Mouse (Mus musculus): ENCODE measurements around the gene Polr3b.
A peak's percentile ranks its signal among the peaks of the same experiment; 100 is the strongest.

Gene Polr3b

DNA sequence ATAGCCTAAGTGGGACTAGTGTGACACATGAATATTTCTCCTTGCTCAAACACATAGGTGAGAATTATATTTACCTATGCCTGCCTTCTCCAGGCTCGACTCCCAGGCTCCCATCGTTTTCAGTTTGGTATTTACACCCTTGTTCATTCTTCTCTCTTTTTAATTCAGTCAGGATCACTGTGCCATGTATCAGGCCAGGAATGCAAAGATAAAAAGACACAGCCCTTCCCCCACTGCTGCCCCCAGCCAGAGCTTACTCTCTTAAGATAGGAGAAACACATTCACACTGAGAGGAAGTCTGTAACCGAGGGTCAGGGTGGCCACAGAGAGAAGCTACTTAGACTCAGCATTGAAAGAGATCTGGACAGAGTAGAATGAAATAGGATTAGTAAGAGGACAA lies 10.4 kb upstream of the Polr3b start:
- DNase-seq, result no peak

DNA sequence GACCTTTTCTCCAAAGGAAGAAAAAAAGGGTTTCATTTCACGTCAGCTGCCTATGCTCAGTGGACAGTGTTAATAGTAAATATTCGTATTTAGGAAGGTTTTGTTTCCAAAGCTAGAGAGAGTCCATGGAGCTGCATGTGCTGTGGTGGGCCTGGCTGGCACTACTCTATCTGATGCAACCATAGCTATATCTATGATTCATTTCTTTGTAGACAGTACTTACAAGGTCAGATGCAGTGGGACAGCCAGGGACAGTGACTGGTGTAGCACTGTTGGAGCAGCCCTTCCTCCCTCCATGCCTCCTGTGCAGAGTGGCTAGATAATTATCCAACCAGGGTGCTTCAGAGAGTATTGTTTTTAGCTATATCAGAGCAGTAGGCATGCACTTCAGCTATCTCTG lies 9.8 kb upstream of the Polr3b start:
- DNase-seq, result no peak

DNA sequence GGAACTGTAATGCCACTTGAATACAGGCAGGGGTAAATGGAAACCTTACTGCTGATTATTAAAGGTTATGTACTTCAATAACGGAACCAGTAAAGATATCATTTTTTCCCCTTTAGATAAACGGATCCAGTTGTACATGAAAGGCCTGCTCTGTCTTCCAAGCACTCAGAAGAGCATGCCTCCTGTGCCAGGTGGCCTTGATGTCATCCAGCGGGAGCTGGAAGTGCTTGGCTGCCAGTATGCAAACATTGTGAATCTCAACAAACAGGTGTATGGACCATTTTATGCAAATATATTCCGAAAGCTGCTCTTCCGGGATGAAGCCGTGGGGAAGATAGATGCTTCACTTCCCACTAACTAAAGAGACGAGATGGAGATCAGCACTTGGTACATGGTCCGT lies 8.7 kb upstream of the Polr3b start:
- DNase-seq, result no peak

DNA sequence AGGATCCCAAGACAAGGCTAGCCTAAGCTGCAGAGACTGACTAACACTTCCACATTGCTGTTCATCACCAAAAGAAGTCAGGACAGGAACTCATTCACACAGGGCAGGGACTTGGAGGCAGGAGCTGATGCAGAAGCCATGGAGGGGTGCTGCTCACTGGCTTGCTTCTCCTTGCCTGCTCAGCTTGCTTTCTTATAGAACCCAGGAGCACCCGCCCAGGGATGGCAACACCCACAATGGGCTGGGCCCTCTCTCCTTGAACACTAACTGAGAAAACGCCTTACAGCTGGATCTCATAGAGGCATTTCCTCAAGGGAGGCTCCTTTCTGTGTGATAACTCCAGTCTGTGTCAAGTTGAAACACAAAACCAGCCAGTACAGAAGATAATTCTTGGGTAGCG lies 7.0 kb upstream of the Polr3b start:
- DNase-seq, result no peak

DNA sequence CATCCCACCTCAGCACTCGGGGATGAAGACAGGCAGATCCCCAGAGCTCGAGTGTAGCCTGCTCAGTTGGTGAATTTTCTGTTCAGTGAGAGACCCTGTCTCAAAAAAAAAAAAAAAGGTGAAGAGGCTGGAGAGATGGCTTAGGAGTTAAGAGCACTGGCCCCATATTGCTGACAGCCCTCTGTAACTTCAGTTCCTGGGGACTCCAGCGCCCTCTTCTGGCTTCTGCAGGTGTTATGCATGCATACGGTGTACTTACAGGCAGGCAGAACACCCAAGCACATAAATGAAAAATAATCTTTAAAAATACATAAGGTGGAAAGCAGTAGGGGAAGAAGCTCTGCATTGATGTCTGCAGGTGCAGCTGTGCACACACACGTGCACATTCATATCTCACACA lies 9.1 kb downstream of the Polr3b start:
- DNase-seq, result peak; percentile 69

DNA sequence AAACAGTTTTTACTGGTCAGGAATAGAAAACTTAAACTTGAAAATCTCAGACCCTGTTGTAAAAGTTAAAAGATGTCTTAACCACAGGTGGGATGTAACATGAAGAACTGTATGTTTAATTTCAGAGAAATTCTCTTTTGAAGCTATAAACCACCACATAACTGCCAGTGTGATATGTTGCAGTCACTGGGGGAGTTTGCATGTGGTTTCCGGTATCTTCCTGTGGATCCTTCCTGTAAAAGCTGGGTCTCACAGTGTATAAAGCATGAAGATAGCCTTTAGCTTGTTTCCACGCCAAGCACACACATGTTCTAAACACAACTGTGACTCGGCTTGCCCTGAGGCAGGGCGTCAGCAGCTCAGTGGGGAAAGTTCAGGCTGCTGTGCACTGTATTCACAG lies 9.9 kb downstream of the Polr3b start:
- DNase-seq, result no peak

DNA sequence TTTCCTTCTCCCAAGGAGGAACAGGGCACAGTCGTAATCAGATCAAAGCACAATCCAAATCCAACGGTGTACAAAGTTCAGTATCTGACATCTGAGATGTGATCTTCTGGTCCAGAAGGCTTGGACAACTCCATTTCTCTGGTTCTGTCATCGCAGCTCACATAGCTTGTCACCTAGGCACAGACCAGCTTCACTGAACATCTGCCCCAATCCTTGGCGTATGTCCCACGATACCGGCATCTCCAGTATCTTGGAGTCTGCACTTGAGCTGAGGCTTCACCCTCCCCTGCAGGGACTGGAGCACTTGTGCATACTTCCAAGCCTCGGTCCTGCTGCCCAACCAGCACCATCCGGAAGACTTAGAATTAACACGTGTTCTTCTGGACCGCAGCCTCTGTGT lies 14.6 kb downstream of the Polr3b start:
- DNase-seq, result no peak

DNA sequence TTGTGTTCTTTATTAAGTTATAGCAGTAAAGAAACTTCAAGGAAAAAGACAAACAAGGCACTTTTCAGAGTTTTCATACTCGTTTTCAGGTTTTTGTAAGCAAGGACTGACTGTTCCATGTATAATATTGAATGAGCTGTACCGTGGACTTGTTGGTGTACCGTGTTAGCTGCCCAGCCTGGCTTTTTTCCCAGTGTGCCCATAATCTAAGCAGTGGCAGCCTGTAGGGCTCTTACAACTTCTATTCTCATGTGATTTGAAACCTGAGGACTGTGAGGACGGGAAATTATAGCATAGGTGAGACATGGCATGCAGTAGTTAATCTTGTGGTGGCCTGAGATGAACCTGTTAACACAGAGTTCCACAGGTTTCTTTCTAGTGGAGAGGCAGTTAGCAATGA lies 16.3 kb downstream of the Polr3b start:
- no peak for DNase-seq

DNA sequence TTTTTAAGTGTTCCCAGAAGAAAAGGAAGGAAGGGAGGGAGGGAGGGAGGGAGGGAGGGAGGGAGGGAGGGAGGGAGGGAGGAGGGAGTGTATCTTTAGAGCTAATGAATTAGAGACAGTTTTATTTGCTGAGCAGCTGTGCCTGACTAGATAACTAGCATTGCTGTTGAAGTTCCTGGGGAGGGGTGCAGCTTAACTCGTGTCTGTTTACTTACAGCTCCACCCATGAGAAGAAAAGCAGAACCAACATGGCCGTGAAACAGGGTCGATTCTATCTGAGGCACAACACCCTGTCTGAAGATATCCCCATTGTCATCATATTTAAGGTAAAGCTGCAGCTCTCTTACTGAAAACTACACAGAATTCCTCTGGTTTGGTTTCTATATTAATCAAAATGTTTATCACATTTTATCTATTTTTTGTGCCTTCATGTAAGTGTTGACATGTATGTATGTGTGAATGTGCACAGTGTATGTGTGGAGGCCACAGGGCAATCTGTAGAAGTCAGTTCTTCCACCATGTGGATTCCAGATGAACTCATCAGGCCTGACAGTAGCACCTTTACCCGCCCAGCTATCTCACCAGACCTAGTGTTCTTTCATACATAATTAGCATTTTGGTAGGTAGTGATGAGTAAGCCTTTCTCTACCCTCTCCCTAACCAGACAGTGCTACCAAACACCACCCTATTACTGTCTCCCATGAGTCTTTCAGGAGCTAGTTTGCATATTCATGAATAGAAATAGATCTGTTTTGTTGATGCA lies 17.6 kb downstream of the Polr3b start:
- peak; percentile 58 for DNase-seq

DNA sequence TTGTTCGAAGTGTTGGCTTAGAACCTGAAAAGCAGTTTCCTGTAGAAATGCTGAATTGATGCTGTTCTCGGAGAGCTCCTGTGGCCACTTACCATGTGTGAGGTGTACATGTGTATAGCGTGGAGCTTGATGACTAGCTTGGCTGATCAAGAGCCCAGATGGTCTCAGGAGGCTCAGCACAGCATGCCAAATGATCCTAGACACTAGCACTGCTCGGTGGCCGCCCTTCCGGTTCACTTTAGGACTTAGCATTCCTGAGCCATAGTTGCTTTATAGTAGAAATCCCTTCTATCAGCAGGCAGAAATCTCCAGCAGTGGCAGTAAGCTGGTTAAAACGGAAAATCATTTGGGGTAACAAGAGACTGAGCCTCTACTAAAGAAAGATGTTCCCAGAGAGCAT lies 18.8 kb downstream of the Polr3b start:
- DNase-seq, result no peak

DNA sequence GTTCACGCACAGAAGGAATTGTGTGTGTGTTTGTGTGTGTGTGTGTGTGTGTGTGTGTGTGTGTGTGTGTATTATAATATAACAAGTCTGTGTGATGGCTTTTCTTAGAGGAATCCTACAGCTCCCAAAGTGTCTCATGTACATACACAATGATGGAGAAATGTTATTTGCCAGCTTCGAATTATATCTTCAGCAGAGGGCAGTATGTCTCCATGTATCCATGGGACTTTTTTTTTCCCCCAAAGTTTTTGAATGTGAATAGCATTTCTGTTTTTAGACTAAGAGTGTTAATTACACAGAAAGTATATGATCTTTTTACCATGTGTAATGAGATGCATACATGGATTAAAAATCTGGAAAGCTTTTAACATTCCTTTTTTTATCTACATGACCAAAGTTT lies 19.5 kb downstream of the Polr3b start:
- no peak for DNase-seq

DNA sequence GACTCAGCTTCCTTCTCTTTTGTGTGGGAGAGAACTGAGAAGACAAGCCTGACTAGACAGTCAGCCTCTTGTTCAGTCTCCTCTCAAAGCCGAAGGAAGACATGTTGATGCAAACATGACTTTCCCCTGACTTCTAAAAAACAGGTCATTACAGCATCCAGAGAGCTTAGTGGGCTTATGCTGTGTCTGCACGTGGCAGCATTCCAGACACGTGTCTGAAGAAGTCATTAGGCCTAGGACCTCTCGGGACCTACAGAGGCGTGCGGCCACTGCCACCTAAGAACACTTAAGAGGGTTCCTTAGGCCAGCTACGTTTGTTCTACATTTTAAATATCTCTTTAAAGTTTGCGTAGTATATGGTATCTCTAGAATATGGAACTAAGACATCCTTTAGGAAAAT lies 23.8 kb downstream of the Polr3b start:
- DNase-seq, result no peak

DNA sequence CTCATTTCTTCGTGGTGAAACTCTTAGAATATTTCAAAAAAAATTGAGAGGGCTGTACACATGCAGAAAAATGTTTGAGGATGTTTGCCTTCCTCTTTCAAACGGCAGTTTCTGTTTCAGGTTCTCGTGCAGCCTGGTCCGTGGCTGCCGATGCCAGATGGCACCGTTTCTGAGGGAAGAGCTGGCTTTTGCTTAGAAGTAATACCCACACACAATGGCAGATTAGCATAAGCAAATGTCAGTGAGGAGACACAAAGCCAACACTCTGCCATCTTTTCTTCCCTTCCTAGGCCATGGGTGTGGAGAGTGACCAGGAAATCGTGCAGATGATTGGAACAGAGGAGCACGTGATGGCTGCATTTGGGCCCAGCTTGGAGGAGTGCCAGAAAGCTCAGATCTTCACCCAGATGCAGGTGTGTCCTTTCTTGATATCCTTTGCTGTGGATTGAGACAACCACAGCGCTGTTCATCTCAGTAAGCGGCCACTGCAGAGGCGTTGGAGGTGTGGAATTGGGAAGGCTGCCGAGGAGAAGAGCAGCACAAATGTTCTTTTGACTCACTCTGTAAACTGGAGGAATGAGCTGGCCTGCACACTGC lies 24.5 kb downstream of the Polr3b start:
- no peak for DNase-seq

DNA sequence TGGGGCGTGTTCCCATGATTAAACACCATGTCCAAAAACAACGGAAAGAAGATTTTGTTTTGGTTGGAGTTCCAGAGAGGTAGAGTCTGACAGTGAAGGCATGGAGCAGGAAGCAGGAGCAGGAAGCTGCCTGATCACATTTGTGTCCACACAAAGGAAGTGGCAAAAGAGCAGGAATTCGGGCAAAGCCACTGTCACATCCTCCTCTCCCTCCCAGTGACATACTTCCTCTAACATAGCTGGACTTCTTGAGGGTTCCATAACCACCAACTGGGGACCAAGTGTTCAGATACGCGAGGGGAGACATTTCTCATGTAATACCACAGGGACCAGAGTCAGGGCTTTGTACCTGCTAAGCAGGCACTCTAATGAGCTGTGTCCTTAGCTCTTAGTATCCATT lies 25.2 kb downstream of the Polr3b start:
- DNase-seq, result no peak

DNA sequence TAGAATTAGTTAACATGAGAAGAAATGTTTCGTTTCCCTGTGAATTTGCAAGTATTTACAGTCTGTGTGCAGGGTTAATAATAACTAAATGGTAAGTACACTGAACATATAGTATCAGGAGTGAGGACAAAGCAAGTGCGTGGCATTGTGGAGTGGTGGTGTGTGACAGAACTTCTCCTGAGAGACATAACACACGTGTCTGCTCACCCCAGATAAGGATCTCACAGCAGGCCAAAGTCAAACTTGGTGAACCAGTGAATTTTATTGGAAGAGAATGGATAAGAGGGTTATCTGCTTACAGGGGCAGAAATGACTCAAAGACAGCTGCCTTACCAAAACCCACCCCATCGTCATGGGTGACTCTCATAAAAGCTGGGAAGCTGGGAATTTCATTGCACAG lies 26.8 kb downstream of the Polr3b start:
- no peak for DNase-seq

DNA sequence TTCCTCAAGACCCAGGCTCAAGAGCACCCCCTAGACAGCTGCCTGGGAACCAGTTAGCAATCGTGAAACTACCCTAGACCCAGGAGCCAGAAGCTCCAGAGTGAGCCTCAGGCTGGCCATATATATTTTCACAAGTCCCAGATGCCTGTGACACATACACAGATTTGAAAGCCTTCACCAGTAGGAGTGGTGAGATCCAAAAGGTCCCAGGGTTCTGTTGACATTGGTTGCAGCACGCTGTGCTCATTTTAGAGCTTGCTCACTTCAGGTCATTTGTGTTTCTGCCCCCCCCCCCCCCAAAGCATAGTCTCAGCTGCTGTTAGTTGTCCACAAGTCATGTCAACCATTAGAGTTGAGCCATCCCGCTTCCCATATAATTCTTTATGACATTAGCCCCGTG lies 31.9 kb downstream of the Polr3b start:
- DNase-seq, result no peak

DNA sequence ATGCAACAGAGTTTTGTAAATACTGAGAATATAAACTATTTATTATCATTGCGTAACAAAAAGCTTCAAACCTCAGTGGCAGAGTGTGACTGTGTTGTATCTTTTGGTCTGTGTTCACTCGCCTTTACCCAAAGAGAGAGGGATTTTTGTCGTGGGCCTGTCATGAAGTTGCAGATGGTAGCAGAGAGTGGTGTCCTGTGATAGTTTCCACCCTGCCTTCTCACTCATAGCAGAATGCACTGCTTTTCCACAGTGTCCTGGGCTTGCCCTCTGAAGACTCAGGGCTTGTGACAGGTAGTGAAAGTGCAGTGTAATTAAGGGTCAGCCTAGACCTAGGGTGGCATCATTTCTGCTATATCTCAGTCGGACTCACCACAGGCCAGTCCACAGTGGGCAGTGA lies 32.6 kb downstream of the Polr3b start:
- no peak for DNase-seq

DNA sequence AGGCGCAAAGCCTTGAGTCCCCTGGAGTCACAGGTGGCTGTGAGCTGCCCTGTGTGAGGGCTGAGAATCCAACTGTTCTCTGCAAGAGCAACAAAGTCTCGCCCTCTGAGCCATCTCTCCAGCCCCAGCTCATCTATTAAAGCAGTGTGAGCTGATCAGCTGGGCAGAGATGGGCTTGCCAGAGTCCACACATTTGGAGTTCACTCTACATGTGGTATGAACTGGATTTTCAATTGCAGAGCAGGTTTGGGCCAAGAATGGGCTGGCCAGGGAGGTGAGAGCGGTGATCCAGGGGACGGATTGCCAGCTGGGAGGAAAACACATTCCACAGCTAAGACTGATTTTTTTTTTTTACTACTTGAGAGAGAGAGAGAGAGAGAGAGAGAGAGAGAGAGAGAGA lies 34.5 kb downstream of the Polr3b start:
- DNase-seq, result no peak

DNA sequence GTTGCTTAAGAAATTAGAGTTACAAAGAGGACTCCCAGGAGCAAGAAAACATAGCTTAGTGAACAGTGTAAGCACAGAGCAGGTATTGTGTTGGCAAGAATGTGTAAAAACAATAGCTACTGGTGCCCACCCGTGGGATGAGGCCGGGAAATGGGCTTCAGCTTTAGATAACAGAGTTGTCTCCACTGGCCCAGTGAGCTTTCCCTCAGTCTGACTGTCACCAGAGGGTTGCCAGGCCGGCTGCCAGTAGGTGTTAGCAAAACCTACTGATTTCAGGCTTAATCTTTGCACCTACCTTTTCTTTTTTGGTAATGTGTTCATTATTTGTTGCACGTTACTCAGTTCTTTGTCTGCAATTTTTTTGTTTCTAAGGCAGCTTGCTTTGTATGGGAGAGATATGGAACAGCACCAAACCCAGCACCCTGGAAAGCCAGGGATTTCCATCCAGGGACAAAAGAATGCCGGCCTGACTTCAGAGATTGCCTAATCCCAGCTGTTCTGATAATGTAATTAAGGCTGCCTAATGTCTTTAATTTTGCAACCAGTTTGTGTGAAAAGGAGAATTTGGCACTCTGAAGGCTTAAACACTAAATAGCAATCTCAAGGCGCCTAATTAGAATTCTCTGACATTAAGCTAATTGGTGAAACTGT lies 35.5 kb downstream of the Polr3b start:
- DNase-seq, result no peak

DNA sequence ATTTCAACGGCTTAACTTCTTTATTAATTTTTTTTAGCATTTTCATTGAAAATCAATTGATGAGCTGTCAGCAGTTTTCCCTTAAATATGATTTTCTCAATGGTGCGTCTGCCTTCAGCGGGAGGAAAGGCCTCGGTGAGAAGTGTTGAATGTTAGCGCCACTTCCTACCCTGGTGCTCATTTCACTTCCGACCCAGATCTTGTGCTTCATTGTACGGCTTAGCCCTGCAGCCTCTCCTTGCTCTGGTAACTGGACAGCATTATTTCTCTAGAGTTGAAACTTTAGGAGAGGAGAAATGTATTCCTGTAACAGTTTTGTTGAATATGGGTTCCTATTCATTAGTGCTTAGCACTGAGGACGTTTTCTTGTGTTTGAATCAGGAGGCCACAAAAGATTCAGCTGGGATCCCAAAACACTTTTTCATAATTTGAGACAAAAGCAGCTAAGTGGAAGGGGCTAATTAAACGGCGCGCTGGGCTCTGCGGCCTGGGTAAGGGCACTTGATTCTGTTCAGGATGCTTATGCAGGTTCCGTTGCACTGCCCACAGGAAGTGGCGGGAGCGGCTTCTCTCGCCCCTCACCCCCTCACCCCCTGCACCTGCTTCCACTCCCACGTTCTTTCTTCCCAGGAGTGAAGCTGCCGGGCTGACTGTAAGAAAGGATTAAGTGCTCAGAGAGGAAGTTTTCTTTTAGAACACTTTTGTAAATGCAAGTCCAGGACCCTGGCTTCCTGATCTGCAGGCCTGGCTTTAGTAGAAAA lies 36.2 kb downstream of the Polr3b start:
- no peak for DNase-seq

DNA sequence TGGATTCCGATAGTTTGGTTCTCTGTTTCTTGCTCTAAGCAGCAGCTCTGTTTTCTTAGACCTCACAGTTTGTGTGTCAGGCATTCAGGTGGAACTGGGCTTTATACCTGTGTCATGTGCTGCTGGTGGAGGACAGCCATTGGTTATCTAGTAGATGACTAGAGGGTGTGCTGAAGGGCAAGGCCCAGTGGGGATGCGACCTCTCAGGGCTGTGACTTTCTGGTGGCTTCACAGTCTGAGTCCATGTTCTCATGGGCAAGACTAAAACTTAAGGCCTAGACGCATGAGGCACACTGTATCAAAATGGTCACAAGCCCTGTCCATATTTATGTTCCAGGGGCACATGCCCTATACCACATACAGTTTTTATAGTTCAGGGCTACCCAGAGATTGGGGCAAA lies 37.2 kb downstream of the Polr3b start:
- DNase-seq, result no peak

DNA sequence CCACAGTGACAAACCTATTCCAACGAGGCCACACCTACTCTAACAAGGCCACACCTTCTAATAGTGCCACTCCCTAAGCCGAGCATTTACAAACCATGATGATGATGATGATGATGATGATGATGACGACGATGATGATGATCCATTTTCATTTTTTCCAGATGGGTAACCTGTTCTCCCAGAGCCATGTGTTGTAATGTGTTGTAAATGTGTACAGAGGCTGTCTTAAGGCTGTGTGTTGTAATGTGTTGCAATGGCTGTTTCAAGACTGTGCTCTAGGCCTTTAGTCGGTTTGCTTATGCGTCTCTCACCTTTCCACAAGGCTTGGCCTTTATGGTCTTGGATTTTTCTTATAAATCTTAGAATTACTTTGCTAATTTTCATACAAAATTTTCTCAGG lies 40.0 kb downstream of the Polr3b start:
- DNase-seq, result no peak

DNA sequence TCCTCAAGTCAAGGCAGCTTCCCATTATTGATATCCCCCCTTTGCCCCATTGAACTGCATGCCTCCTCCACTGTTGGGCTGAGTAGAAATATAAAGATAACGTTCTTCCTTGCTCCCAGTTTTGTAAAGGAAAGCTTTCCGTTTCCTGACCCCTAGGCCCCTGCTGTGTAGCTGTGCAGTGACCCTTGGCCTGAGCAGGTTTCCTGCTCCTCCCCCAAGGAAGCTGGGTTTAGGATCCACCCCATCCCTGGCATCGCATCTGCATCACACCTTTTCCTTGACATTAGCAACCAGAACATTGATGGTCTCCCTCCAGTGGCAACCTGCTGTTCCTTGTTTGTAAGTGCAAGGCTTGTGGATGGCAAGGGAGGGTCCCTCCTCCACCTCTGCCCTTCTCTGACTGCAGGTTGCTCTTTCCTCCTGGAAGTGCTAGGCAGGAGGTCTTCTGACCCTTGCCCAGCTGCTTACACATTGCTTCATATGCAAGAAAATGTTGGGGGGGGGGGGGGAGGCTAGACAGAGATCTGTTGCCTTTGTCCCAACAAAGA lies 43.7 kb downstream of the Polr3b start:
- DNase-seq, result no peak

DNA sequence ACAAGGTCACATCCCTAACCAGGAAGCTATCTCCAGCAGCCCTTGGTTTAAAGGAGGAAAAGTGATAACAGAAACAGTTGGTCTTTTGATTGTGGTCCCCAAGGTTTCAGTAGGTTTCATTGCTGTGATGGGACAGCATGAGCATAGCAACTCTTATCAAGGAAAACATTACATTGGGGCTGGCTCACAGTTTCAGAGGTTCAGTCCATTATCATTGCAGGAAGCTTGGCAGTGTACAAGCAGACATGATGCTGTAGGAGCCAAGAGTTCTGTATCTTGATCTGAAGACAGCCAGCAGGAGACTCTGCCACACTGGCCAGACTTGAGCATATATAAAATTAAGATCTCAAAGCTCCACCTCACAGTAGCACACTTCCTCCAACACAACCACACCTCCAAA lies 53.6 kb downstream of the Polr3b start:
- no peak for DNase-seq
